Mouse (Mus musculus): Measurements from ENCODE around the gene Kpna1.

Gene Kpna1

DNA sequence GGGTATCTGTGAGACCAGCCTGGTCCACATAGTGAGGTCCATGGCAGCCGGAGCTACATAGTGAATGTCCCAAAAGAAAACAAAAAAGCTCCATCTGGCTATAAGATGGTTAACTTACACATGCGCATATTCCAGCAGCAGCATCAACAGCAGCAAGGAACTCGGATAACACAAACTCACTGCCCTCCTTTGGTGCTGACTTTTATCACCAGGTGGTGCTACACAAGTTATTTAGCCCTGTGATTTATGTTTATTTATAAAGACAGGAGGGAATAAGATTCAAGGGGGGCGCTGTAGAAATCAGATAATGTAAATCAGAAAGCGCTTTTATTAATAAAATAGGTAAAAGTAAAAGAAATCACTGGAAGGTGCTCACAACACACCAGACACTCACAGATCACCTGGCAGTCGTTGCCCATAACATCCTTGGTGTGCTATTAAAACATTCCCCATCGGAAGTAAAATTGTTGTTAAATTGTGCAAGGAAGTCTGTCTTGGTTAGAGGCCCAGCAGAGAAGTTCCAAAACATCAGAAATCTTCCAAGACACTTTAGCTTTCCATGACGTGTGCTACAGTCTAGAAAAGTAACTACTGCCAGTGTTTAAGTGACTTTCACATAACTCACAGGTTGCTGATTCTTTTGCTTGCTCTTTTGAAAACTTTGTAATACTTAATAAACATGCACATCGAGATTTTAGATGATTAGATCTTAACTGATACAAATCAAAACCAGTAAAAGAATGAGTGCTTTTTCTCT lies 91.4 kb downstream of the Kpna1 start:
- DNase-seq (ENCODE audit: low spot score in 2 of 2): no peak

DNA sequence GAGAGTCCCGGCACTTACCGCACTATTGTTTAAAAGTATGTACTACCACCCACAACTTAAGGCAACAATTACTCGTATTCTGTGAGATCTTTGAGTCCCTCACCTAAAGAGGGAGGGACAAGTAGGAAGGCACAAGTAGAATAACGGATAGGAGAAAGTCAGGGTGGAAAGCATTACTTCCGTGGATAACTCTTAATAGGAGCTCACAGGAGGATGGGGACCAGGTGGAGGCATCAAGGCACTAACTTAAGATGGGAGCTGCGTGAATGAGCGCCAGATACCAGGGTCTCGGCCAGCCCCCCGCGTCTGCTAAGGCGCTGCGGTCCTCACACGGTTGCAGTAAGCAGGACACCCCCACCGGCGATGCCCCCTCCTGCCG lies 92.5 kb downstream of the Kpna1 start:
- no peak for DNase-seq (ENCODE audit: low spot score in 2 of 2)

DNA sequence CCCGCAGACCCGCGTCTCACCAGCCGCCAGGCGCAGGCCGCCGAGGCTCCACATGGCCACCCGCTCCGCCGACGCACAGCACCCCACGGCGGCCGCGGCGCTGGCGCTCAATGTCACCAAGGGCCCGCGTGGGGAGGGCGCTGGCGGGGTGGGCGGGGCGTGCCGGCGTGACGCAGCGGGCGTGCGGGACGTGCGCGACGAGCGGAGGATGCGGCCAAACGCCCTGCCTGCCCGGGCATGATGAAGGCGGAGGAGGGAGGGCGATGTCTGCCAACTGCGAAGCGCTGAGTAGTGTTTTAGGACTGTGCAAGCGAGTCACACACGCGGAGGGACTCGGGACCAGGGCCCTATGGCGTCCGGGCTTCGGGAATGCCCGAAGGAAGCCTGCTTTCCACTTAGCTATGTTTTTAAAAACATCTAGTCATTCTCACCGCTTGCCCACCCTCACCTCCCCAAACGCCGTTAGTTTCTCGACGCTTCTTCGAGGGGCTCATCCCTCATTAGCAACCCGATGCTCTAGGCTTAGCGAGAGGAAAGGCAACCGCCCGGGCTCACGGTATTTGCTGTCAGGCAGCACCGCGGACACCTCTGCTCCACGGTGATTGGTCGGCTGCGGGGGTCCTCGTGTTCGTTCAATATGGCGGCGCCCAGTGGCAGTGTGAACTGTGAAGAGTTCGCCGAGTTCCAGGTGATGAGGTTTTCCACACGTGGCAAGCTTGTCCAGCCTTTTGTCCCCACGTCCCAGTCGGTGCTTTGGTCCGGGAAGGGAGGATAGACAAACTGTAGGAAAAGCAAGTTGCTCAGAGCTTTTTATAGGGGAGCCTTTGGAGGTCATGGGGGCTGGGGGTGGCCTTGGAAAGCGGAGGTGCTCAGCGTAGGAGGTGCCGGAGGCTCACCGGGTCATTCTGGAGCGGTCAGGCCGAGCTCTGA lies 93.2 kb downstream of the Kpna1 start, which contains the start of the genes Fam162a and Ccdc58:
Gene Fam162a (minus strand): TSS at position 145 of the 930 bp plus-strand sequence.
Gene Ccdc58 (plus strand): TSS at position 236 of the 930 bp plus-strand sequence.
- peak; percentile 84 to 88 for DNase-seq (ENCODE audit: low spot score in 2 of 2)

DNA sequence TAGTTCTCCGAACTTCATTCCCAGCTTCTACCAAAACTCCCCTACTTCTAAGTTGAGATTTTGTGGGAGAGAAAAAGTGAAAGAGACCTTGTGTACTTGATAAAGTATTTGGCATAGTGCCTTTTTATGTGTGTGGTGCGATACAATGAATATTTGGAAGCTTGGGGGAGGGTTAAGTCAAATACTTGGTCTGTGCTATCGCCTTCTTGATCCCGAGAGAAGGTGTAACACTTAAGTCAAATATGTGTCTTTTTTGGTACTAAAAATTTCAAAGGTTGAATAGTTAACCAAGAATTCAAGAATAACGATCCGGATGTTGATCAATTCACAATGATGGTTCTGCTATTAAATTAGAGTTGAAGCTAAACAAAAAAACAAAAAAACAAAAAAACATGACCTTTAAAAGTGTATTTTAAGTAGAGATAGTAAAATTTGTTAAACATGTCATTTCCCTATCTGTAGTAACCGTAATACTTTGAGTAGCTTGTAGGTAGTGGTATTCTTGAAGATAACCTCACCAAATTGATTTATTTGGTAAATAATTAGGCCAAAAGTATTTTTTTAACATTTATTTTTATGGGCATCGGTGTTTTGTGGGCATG lies 94.0 kb downstream of the Kpna1 start:
- no peak for DNase-seq (ENCODE audit: low spot score in 2 of 2)

DNA sequence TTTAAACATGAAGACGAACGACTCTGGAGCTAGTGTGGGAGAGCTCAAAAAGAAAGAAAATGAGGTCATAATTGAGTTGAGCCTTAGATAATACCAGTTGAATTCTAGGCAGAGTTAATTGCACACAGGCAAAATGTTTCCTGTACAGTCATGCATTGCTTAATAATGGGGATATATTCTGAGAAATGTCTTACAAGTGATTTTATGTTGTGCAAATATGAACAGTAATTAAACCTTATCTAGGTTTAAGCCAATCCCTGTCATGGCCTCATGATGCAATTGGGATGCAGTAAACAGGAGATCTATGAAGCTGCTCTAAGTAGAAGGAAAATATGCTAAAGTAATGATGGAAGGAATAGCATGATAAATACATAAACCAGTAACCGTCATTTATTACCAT lies 96.2 kb downstream of the Kpna1 start:
- DNase-seq (ENCODE audit: low spot score in 2 of 2): no peak

DNA sequence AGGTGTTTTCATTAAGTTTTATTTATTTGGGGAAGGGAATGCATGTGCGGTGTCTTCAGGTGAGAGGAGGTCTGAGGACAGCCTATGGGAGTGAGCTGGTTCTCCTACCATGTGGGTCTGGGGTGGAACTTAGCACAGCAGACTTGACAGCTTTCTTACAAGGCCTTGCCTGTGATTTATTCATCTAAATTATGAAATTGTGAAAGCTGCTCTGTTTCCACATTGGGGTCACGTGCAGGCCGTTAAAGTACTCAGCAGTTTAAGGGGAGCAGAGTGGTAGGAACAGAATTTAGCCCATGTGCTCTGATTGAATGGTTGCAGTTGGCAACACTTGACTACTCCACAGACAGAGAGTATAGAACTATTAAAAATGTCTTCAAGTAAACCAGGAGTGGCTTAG lies 101.4 kb downstream of the Kpna1 start:
- no peak for DNase-seq (ENCODE audit: low spot score in 2 of 2)
